Mouse (Mus musculus): Measurements from ENCODE around the gene R3hdm4.
"Not testable (repeated sequence)": the region's sequence is repeated elsewhere in the genome, so short reads cannot be mapped to it uniquely, and the experiment has no call there.

R3hdm4 gene

GRCm38 (mm10) chr10:79920958-79921535, at the start of gene R3hdm4:
R3hdm4 (minus strand) TSS chr10:79921208.
- peak in 1 of 2 experiments; percentile 35 for DNase-seq

GRCm38 (mm10) chr10:79970415-79971182, 49.6 kb upstream of the R3hdm4 start, which contains the start of gene Grin3b:
Grin3b (plus strand) TSS chr10:79970715.
- DNase-seq: peak; percentile 54 to 62

GRCm38 (mm10) chr10:79969124-79969568, 48.1 kb upstream of the R3hdm4 start:
- DNase-seq: peak in 1 of 2 experiments; percentile 52

- DNase-seq: peak; percentile 43 to 44
Observed at GRCm38 (mm10) chr10:79968181-79968580, 47.2 kb upstream of the R3hdm4 start.

- peak; percentile 81 to 83 for DNase-seq
Observed at GRCm38 (mm10) chr10:79966886-79967400, 45.9 kb upstream of the R3hdm4 start.

- DNase-seq: no peak
Observed at GRCm38 (mm10) chr10:79965325-79965724, 44.3 kb upstream of the R3hdm4 start.

GRCm38 (mm10) chr10:79964727-79965126, 43.7 kb upstream of the R3hdm4 start:
- DNase-seq: no peak

GRCm38 (mm10) chr10:79960671-79961294, 39.8 kb upstream of the R3hdm4 start:
- no peak for DNase-seq

GRCm38 (mm10) chr10:79959847-79960601, 39.0 kb upstream of the R3hdm4 start, which contains the start of gene Wdr18:
Wdr18 (plus strand) TSS chr10:79960152.
- DNase-seq: peak; percentile 100

GRCm38 (mm10) chr10:79959412-79959811, 38.4 kb upstream of the R3hdm4 start:
- not testable (repeated sequence) for DNase-seq

GRCm38 (mm10) chr10:79958140-79958816, 37.3 kb upstream of the R3hdm4 start:
- DNase-seq: peak; percentile 85 to 91

- DNase-seq: no peak
Observed at GRCm38 (mm10) chr10:79956643-79957154, 35.7 kb upstream of the R3hdm4 start.

- no peak for DNase-seq
Observed at GRCm38 (mm10) chr10:79955691-79956090, 34.7 kb upstream of the R3hdm4 start.

GRCm38 (mm10) chr10:79953946-79954345, 32.9 kb upstream of the R3hdm4 start:
- peak in 1 of 2 experiments; percentile 28 for DNase-seq

- no peak for DNase-seq
Observed at GRCm38 (mm10) chr10:79950661-79951060, 29.7 kb upstream of the R3hdm4 start.

GRCm38 (mm10) chr10:79949873-79950272, 28.9 kb upstream of the R3hdm4 start:
- no peak for DNase-seq

GRCm38 (mm10) chr10:79947502-79947901, 26.5 kb upstream of the R3hdm4 start:
- DNase-seq: no peak

GRCm38 (mm10) chr10:79946752-79947322, 25.8 kb upstream of the R3hdm4 start:
- DNase-seq: no peak

GRCm38 (mm10) chr10:79945507-79946234, 24.7 kb upstream of the R3hdm4 start:
- peak in 1 of 2 experiments; percentile 21 for DNase-seq

GRCm38 (mm10) chr10:79943471-79943901, 22.5 kb upstream of the R3hdm4 start:
- no peak for DNase-seq

Measured in cerebellum, postnatal 25 days (tissue).